Mouse (Mus musculus): ENCODE measurements around the gene Olfr90.

DNA sequence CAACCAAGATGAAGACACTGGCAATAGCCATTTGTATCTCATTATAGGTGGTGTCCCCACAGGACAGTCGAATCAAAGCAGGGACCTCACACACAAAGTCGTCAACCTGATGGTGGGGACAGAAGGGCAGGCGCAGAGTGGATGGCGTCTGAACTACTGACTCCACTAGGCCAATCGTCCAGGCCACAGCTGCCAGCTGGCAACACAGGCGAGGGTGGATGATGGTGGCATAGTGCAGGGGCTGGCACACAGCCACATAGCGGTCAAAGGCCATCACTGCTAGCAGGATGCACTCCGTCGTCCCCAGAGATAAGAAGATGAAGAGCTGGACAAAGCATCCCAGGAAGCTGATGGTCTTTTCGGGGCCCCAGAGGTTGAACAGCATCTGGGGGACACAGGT, 2.8 kb downstream of the Olfr90 start:
- TF ChIP-seq CTCF (IDR thresholded peaks at IDR 0.05; ENCODE audit: extremely low read depth, insufficient read length, insufficient replicate concordance, low read depth, low read length) (no peak), POLR2A (IDR thresholded peaks at IDR 0.05; ENCODE audit: low read depth, low read length) (no peak)

Data from small intestine, adult 2 months (tissue).